Mouse (Mus musculus) urinary bladder, postnatal 10 days (tissue): ENCODE data around the gene Atp5g2.

Source experiments
- DNase-seq: peaks from one replicate; pipeline ENCODE4 v3.0.0; 2022; ENCODE audit warnings: low spot score

Gene Atp5g2

GRCm38 (mm10) chr15:102672215-102673071, at the start of gene Atp5g2:
Atp5g2 (minus strand) TSS chr15:102672352.
- no peak for DNase-seq

GRCm38 (mm10) chr15:102721016-102721898, 49.1 kb upstream of the Atp5g2 start:
- DNase-seq, result no peak

- no peak for DNase-seq
Observed at GRCm38 (mm10) chr15:102716132-102716531, 44.0 kb upstream of the Atp5g2 start.

- no peak for DNase-seq
Observed at GRCm38 (mm10) chr15:102707736-102708269, 35.7 kb upstream of the Atp5g2 start.

- DNase-seq, result no peak
Observed at GRCm38 (mm10) chr15:102705923-102706503, 33.9 kb upstream of the Atp5g2 start.

GRCm38 (mm10) chr15:102705226-102705894, 33.2 kb upstream of the Atp5g2 start:
- no peak for DNase-seq

- DNase-seq, result no peak
Observed at GRCm38 (mm10) chr15:102704806-102705205, 32.7 kb upstream of the Atp5g2 start.

GRCm38 (mm10) chr15:102702972-102703371, 30.8 kb upstream of the Atp5g2 start:
- DNase-seq, result no peak

GRCm38 (mm10) chr15:102698193-102698592, 26.0 kb upstream of the Atp5g2 start:
- peak; percentile 26 for DNase-seq

GRCm38 (mm10) chr15:102696899-102697298, 24.7 kb upstream of the Atp5g2 start:
- DNase-seq, result no peak

GRCm38 (mm10) chr15:102693600-102693999, 21.4 kb upstream of the Atp5g2 start:
- no peak for DNase-seq

- no peak for DNase-seq
Observed at GRCm38 (mm10) chr15:102692991-102693411, 20.8 kb upstream of the Atp5g2 start.

- DNase-seq, result no peak
Observed at GRCm38 (mm10) chr15:102692321-102692804, 20.2 kb upstream of the Atp5g2 start.

- no peak for DNase-seq
Observed at GRCm38 (mm10) chr15:102685791-102686190, 13.6 kb upstream of the Atp5g2 start.

GRCm38 (mm10) chr15:102683670-102684069, 11.5 kb upstream of the Atp5g2 start:
- no peak for DNase-seq

- no peak for DNase-seq
Observed at GRCm38 (mm10) chr15:102676345-102676744, 4.2 kb upstream of the Atp5g2 start.

- DNase-seq, result no peak
Observed at GRCm38 (mm10) chr15:102673548-102673947, 1.4 kb upstream of the Atp5g2 start.

GRCm38 (mm10) chr15:102671721-102672214, 384 bp downstream of the Atp5g2 start:
- DNase-seq, result peak; percentile 43

- peak; percentile 88 for DNase-seq
Observed at GRCm38 (mm10) chr15:102670767-102671575, 1.2 kb downstream of the Atp5g2 start.

GRCm38 (mm10) chr15:102670281-102670680, 1.9 kb downstream of the Atp5g2 start:
- DNase-seq, result no peak
